Mouse (Mus musculus) midbrain, postnatal 0 days (tissue): ENCODE results near the gene Rnase12. TPM values are rescaled to one million over a fixed set of nuclear protein-coding genes. Genes with fewer than 3 reads are reported as not detected.

Experiments
- ATAC-seq: fragments of 200-750 bp; cut with Nextera tagmentation; 2 replicates; pipeline ENCODE4 v1.8.0; 2017; ENCODE audit warnings: moderate number of reproducible peaks, mild to moderate bottlenecking, moderate TSS enrichment, moderate library complexity; ENCODE audit not compliant: low FRiP score
- DNase-seq: peaks from one replicate; pipeline ENCODE4 v3.0.0-alpha.2; 2015; ENCODE audit warnings: low spot score
- H3K27ac ChIP-seq: fragments of 300-500 bp; sonication (generic); 2 replicates; pipeline ENCODE4 v1.5.1; 2014; ENCODE audit warnings: low read depth, mild to moderate bottlenecking, low read length, mixed read lengths
- H3K27me3 ChIP-seq: fragments of 300-500 bp; sonication (generic); 2 replicates; pipeline ENCODE4 v1.6.1; 2014; ENCODE audit warnings: low read length, control low read depth, mixed read lengths; ENCODE audit not compliant: insufficient read depth
- H3K36me3 ChIP-seq: fragments of 300-500 bp; sonication (generic); 2 replicates; pipeline ENCODE4 v1.6.1; 2014; ENCODE audit warnings: low read length, control low read depth, mixed read lengths; ENCODE audit not compliant: insufficient read depth
- H3K4me1 ChIP-seq: fragments of 300-500 bp; sonication (generic); 2 replicates; pipeline ENCODE4 v1.6.1; 2014; ENCODE audit warnings: mild to moderate bottlenecking, control low read depth, antibody characterized with exemption, low read length, mixed read lengths; ENCODE audit not compliant: insufficient read depth
- H3K4me2 ChIP-seq: fragments of 300-500 bp; sonication (generic); 2 replicates; pipeline ENCODE4 v1.6.1; 2014; ENCODE audit warnings: low read depth, mild to moderate bottlenecking, low read length, mixed read lengths; ENCODE audit not compliant: poor library complexity, severe bottlenecking
- H3K4me3 ChIP-seq: fragments of 300-500 bp; sonication (generic); 2 replicates; pipeline ENCODE4 v1.5.1; 2014; ENCODE audit warnings: low read depth, mild to moderate bottlenecking, low read length, moderate library complexity
- H3K9ac ChIP-seq: fragments of 300-500 bp; sonication (generic); replicated peaks from 2 replicates; pipeline ENCODE4 v1.6.1; 2014; ENCODE audit warnings: mild to moderate bottlenecking, low read length, moderate library complexity, mixed read lengths; ENCODE audit not compliant: poor library complexity, severe bottlenecking
- H3K9me3 ChIP-seq: fragments of 300-500 bp; sonication (generic); 2 replicates; pipeline ENCODE4 v1.6.1; 2016; ENCODE audit warnings: low read length, control low read depth
- CTCF ChIP-seq: IDR thresholded peaks from 2 replicates; pipeline ENCODE4 v1.5.1; 2016; ENCODE audit warnings: antibody characterized with exemption, mild to moderate bottlenecking
- WGBS: fragments of 180-500 bp; shearing (Covaris S2); extraction: QIAGEN DNeasy Blood & Tissue Kit; methylation state at CpG from one replicate; pipeline ENCODE4 v1.1.7; 2014; 5-methylcytosine and 5-hydroxymethylcytosine counted together
- polyA plus RNA-seq: library from polyadenylated mRNA; unstranded; fragments of >200 nt; fragmentation: Nextera tagmentation; extraction: Ambion mirVana; gene quantifications from 2 replicates; pipeline ENCODE4 v1.2.1, GENCODE M21; 2015
- total RNA-seq: library from RNA; depleted of rRNA; stranded (reverse); fragments of >200 nt; gene quantifications from 2 replicates; pipeline ENCODE4 v1.2.3, GENCODE M21; 2014

Rnase12 gene
- total and polyA plus RNA-seq, 2 experiments from 2014 or later = not detected

DNA sequence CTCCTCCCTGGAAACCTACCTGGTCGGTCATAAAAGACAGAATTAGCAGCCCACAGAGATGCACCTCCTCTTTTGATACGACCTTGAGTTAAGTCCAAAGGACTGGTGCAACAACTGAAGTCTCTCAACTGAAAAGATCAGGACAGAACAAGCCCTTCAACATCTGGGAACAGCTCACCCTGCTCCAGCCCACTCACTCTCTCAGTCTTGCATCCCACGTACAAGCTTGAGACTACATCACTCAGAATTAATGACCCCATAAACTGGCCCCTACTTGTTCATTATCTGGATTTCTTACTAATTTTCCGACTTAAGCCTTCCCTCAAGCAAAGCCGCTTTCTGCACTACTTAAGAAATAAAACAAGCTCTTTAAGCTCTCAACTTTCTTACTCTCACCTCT lies 4.3 kb downstream of the Rnase12 start:
- ATAC-seq = no peak
- Histone ChIP-seq H3K4me2 (no peak overlapping the region), H3K27me3 (no peaks in the 10 kb centered on the region), H3K36me3 (no peaks in the 10 kb centered on the region), H3K4me1 (no peaks in the 10 kb centered on the region), H3K4me3 (no peak overlapping the region), H3K9ac (no peak overlapping the region), H3K27ac (no peak overlapping the region), H3K9me3 (no peaks in the 10 kb centered on the region)
- WGBS = 53% methylated on average over 5 of the region's 5 CpGs
- no peak for DNase-seq
- no peak for TF ChIP-seq CTCF

- no peaks in the 10 kb centered on the region for H3K27me3 ChIP-seq
- 72% methylated on average over 5 of the region's 5 CpGs for WGBS
These were observed 5.5 kb downstream of the Rnase12 start for GRCm38 (mm10) chr14:51051941-51052340.

GRCm38 (mm10) chr14:51050063-51050462 lies 7.4 kb downstream of the Rnase12 start, which contains the start of gene Rnase11:
Gene Rnase11 (minus strand): TSS chr14:51050163.
- ATAC-seq = no peak
- WGBS = 82% methylated on average over 2 of the region's 2 CpGs
- Histone ChIP-seq H3K4me1 (no peaks in the 10 kb centered on the region), H3K27me3 (no peaks in the 10 kb centered on the region), H3K36me3 (no peaks in the 10 kb centered on the region), H3K4me3 (no peak within 1 kb of the TSS), H3K4me2 (no peak within 1 kb of the TSS), H3K9me3 (no peaks in the 10 kb centered on the region), H3K9ac (no peak within 1 kb of the TSS), H3K27ac (no peak within 1 kb of the TSS)
- TF ChIP-seq CTCF = no peak
- no peak for DNase-seq

More at GRCm38 (mm10) chr14:51051941-51052340, 5.5 kb downstream of the Rnase12 start:
- H3K4me2 ChIP-seq = no peak overlapping the region
- H3K9ac ChIP-seq = no peak overlapping the region
- H3K27ac ChIP-seq = no peak overlapping the region
- DNase-seq = no peak
- H3K36me3 ChIP-seq = no peaks in the 10 kb centered on the region
- ATAC-seq = no peak
- H3K4me1 ChIP-seq = no peaks in the 10 kb centered on the region
- no peaks in the 10 kb centered on the region for H3K9me3 ChIP-seq
- TF ChIP-seq CTCF = no peak
- H3K4me3 ChIP-seq = no peak overlapping the region

DNA sequence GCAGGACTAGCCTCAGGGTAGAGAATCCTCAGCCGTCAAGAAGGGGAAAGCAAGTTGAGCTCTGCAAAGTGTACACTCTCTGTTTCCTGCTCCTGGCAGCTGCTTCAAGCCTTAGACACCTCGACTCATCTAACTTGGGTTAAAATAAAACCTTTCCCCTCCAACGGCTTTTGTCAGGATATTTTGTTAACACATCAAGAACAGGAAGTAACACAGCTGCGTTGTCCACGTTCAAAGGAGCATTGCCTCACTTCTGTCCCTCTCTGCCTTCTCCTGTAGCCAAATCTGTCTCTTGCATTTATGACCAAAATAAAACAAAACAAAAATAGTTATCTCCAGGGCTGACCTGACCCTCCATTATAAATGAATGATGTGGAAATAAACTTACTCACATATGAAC lies 9.6 kb downstream of the Rnase12 start:
- 70% methylated on average over 5 of the region's 5 CpGs for WGBS
- no peak for TF ChIP-seq CTCF

GRCm38 (mm10) chr14:51041769-51042168 lies 15.7 kb downstream of the Rnase12 start, which contains the start of gene Rnase9:
Gene Rnase9 (minus strand): TSS chr14:51041869.
- DNase-seq (no peak), ATAC-seq (no peak)
- WGBS = 74% methylated on average over 6 of the region's 6 CpGs
- H3K4me2 ChIP-seq = no peak within 1 kb of the TSS
- H3K9ac ChIP-seq = no peak within 1 kb of the TSS
- H3K9me3 ChIP-seq = no peaks in the 10 kb centered on the region
- TF ChIP-seq CTCF = no peak
- no peak within 1 kb of the TSS for H3K4me3 ChIP-seq
- H3K27me3 ChIP-seq = no peaks in the 10 kb centered on the region
- no peaks in the 10 kb centered on the region for H3K36me3 ChIP-seq
- H3K4me1 ChIP-seq = no peaks in the 10 kb centered on the region
- no peak within 1 kb of the TSS for H3K27ac ChIP-seq

More for the DNA sequence above, 9.6 kb downstream of the Rnase12 start:
- no peak for DNase-seq
- no peak overlapping the region for H3K9ac ChIP-seq
- no peak overlapping the region for H3K4me3 ChIP-seq
- no peak for ATAC-seq
- H3K27me3 ChIP-seq = no peaks in the 10 kb centered on the region
- H3K9me3 ChIP-seq = no peaks in the 10 kb centered on the region
- H3K36me3 ChIP-seq = no peaks in the 10 kb centered on the region
- H3K4me1 ChIP-seq = no peaks in the 10 kb centered on the region
- H3K27ac ChIP-seq = no peak overlapping the region
- no peak overlapping the region for H3K4me2 ChIP-seq

DNA sequence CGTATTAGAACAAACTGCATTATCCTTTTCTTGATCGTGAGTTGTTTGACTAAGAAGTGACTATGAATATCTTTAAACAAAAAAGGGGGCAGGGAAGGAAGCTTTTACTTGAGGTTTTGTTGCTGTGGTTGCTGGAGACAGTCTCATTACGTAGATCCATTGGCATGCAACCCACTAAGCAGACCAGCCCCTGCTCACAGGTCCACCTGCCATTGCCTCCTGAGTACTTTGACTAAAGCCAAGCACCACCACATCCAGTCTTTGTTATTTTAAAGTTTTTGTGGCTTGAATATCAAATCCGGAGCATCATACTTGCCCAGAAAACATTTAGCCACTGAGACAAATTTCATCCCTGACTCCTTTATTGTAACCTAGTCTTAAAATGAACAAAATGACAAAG lies 21.2 kb downstream of the Rnase12 start:
- no peaks in the 10 kb centered on the region for H3K27me3 ChIP-seq
- H3K4me2 ChIP-seq = no peak overlapping the region
- H3K36me3 ChIP-seq = no peaks in the 10 kb centered on the region
- ATAC-seq (no peak), DNase-seq (no peak)
- no peak overlapping the region for H3K27ac ChIP-seq
- no peaks in the 10 kb centered on the region for H3K4me1 ChIP-seq
- WGBS = 57% methylated on average over 4 of the region's 4 CpGs
- H3K9me3 ChIP-seq = no peaks in the 10 kb centered on the region
- no peak overlapping the region for H3K9ac ChIP-seq
- TF ChIP-seq CTCF = no peak
- H3K4me3 ChIP-seq = no peak overlapping the region
